Mouse (Mus musculus): Measurements from ENCODE around the gene Msantd3. TPM values are rescaled to one million over a fixed set of nuclear protein-coding genes. Genes with fewer than 3 reads are reported as not detected.

Gene Msantd3
- total and polyA plus RNA-seq, 2 experiments from 2014 or later: 36.3 to 52.9 TPM

DNA sequence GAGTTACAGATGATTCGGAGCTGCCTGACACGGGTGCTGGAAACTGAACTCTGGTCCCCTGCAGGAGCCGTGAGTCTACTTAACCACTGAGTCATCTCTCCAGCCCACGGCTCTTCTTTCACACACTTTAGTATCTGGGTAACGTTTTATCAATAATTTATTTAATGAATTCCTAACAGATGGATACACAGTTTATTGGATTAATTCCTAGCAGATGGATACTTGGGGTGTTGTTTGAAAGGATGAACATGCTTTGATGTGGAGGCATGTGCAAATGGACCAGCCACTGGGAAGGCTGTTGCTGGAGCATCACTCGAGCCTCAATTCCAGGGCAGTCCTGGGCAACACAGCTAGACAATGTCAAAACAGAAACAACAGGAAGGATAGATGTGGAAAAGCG, 56.4 kb downstream of the Msantd3 start:
- Histone ChIP-seq H3K4me1 (ENCODE audit: insufficient read depth) (no peaks in the 10 kb centered on the region), H3K9me3 (ENCODE audit: low read length) (no peaks in the 10 kb centered on the region), H3K27ac (ENCODE audit: low read depth, low read length) (no peak overlapping the region), H3K36me3 (ENCODE audit: insufficient read depth) (no peaks in the 10 kb centered on the region), H3K4me2 (ENCODE audit: low read depth) (no peak overlapping the region), H3K9ac (no peak overlapping the region), H3K27me3 (ENCODE audit: insufficient read depth, low read length) (no peaks in the 10 kb centered on the region), H3K4me3 (ENCODE audit: low read depth, low read length) (no peak overlapping the region)
- TF ChIP-seq CTCF (IDR thresholded peaks at IDR 0.05; ENCODE audit: low read depth): no peak
- WGBS: 80% methylated on average over 7 of the region's 7 CpGs
- DNase-seq: no peak
- no peak for ATAC-seq

DNA sequence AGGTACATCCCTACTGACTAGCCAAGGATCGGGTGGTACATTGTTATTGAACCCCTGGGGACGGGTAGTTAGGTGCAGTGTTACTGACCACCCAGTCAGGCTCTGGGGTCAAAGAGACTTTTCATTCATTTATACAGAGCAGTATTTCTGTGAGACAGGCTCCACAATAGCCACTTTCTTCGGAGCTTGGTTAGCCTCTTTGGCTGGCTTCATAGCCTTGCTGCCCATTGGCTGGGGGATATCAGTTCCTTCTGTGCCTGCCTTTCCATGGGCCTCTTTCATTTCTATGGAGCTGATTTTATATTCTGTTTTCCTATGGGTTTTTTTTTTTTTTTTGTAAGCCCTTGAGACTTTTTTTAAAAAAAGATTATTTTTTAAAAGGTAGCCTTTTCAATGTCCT, 65.9 kb downstream of the Msantd3 start:
- ATAC-seq (peak; percentile 43; the same call in 1 of the 2 replicates), DNase-seq (no peak)
- H3K27me3 ChIP-seq (ENCODE audit: insufficient read depth, low read length): no peaks in the 10 kb centered on the region
- WGBS: 38% methylated on average over 3 of the region's 3 CpGs
- H3K9me3 ChIP-seq (ENCODE audit: low read length): no peaks in the 10 kb centered on the region
- no peak overlapping the region for H3K9ac ChIP-seq
- peaks cover 7% of the 10 kb centered on the region for H3K36me3 ChIP-seq (ENCODE audit: insufficient read depth)
- no peaks in the 10 kb centered on the region for H3K4me1 ChIP-seq (ENCODE audit: insufficient read depth)
- no peak for TF ChIP-seq CTCF (IDR thresholded peaks at IDR 0.05; ENCODE audit: low read depth)
- no peak overlapping the region for H3K27ac ChIP-seq (ENCODE audit: low read depth, low read length)
- no peak overlapping the region for H3K4me2 ChIP-seq (ENCODE audit: low read depth)
- H3K4me3 ChIP-seq (ENCODE audit: low read depth, low read length): no peak overlapping the region

DNA sequence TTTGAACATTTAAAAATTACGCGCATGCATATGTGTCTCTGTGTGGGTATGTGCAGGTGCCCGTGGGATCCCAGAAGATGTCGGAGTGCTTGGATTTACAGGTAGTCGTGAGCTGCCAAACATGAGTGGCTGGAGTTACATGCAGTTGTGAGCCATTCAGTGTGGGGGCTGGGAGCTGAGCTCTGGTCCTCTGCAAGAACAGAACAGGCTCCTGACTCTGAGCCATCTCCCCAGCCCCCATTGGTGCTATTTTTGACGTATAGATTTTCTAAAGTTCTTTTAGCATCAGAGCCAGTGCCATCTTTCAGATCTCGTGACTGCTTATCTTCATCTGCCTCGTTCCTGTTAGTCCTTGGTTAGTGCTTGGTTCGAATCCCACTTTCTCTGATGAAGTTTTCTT, 69.8 kb downstream of the Msantd3 start:
- Histone ChIP-seq H3K9ac (no peak overlapping the region), H3K4me3 (ENCODE audit: low read depth, low read length) (no peak overlapping the region), H3K4me2 (ENCODE audit: low read depth) (no peak overlapping the region), H3K27me3 (ENCODE audit: insufficient read depth, low read length) (no peaks in the 10 kb centered on the region), H3K9me3 (ENCODE audit: low read length) (no peaks in the 10 kb centered on the region), H3K4me1 (ENCODE audit: insufficient read depth) (no peaks in the 10 kb centered on the region), H3K36me3 (ENCODE audit: insufficient read depth) (peaks cover 10% of the 10 kb centered on the region), H3K27ac (ENCODE audit: low read depth, low read length) (no peak overlapping the region)
- ATAC-seq (no peak), DNase-seq (no peak)
- WGBS: 85% methylated on average over 9 of the region's 9 CpGs
- no peak for TF ChIP-seq CTCF (IDR thresholded peaks at IDR 0.05; ENCODE audit: low read depth)

DNA sequence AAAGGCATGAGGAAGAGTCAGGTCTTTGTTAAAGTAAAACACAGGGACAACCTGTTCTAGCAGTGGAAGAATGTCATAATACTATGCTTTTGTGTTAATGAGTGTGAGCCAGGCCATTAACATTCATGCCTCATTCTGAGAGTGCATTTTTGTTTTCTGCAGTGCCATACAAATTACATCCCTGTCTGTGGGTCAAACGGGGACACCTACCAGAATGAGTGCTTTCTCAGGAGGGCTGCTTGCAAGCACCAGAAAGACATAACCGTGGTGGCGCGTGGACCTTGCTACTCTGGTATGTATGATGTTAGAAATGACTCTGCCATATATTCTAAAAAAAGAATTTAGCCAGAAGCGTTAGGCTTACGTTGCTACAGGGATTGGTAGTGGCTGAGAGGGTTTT, 70.5 kb downstream of the Msantd3 start:
- TF ChIP-seq CTCF (IDR thresholded peaks at IDR 0.05; ENCODE audit: low read depth): no peak
- H3K36me3 ChIP-seq (ENCODE audit: insufficient read depth): peaks cover 14% of the 10 kb centered on the region
- H3K4me3 ChIP-seq (ENCODE audit: low read depth, low read length): no peak overlapping the region
- H3K27ac ChIP-seq (ENCODE audit: low read depth, low read length): no peak overlapping the region
- H3K9ac ChIP-seq: no peak overlapping the region
- H3K4me2 ChIP-seq (ENCODE audit: low read depth): no peak overlapping the region
- no peak for ATAC-seq
- H3K9me3 ChIP-seq (ENCODE audit: low read length): no peaks in the 10 kb centered on the region
- no peaks in the 10 kb centered on the region for H3K27me3 ChIP-seq (ENCODE audit: insufficient read depth, low read length)
- WGBS: 75% methylated on average over 6 of the region's 6 CpGs
- no peaks in the 10 kb centered on the region for H3K4me1 ChIP-seq (ENCODE audit: insufficient read depth)
- no peak for DNase-seq

Other genes starting within 250 kb of the Msantd3 start
- gene Tex10, start 66.5 kb upstream of the Msantd3 start, total RNA-seq (2014; rRNA removed): 31.1 and 39.5 TPM in 2 replicates
- 21.4 and 22.0 TPM in 2 replicates for gene Tex10, start 66.5 kb upstream of the Msantd3 start, polyA plus RNA-seq (2015; fragmentation: Nextera tagmentation; extraction: Ambion mirVana)
- gene Tmeff1, start 45.2 kb downstream of the Msantd3 start, total RNA-seq (2014; rRNA removed): 331 and 345 TPM in 2 replicates
- gene Tmeff1, start 45.2 kb downstream of the Msantd3 start, polyA plus RNA-seq (2015; fragmentation: Nextera tagmentation; extraction: Ambion mirVana): 189 and 202 TPM in 2 replicates
- 2.1 and 3.2 TPM in 2 replicates for gene Cavin4, start 123.6 kb downstream of the Msantd3 start, total RNA-seq (2014; rRNA removed)
- 0.94 and 1.4 TPM in 2 replicates for gene Cavin4, start 123.6 kb downstream of the Msantd3 start, polyA plus RNA-seq (2015; fragmentation: Nextera tagmentation; extraction: Ambion mirVana)